Mouse (Mus musculus) MEL (cell line): ENCODE results near the gene Crhr2. TPM values are rescaled to one million over a fixed set of nuclear protein-coding genes. Genes with fewer than 3 reads are reported as not detected.

Experiments used
- DNase-seq: peaks from one replicate; pipeline ENCODE4 v3.0.0; 2011; ENCODE audit warnings: low read depth, low spot score
- H3K27ac ChIP-seq: 2 replicates; pipeline ENCODE4 v1.5.1; 2012; ENCODE audit warnings: low read depth, mild to moderate bottlenecking, control low read depth, low read length, moderate library complexity; ENCODE audit not compliant: control insufficient read depth
- H3K27me3 ChIP-seq, 2 experiments: fragments of 150-350 bp in 1 of 2; sonication (generic) in 1 of 2; 2 replicates each; pipeline ENCODE4 v1.6.1; 2012; ENCODE audit warnings: low read length in 2 of 2, mild to moderate bottlenecking in 2 of 2, improper control_type of control experiment in 1 of 2, moderate library complexity in 1 of 2; ENCODE audit not compliant: insufficient read depth in 2 of 2, control insufficient read depth in 1 of 2
- H3K36me3 ChIP-seq, 2 experiments: 2 replicates each; pipeline ENCODE4 v1.6.1; 2012 to 2014; ENCODE audit warnings: low read length in 2 of 2, improper control_type of control experiment in 1 of 2, inconsistent platforms in 1 of 2, mild to moderate bottlenecking in 1 of 2; ENCODE audit not compliant: insufficient read depth in 2 of 2, control insufficient read depth in 1 of 2
- H3K4me1 ChIP-seq, 2 experiments: fragments of 150-350 bp in 1 of 2; sonication (generic) in 1 of 2; 2 replicates each; pipeline ENCODE4 v1.6.1; 2012; ENCODE audit warnings: low read length in 2 of 2, improper control_type of control experiment in 1 of 2, mild to moderate bottlenecking in 1 of 2; ENCODE audit not compliant: insufficient read depth in 2 of 2, control insufficient read depth in 1 of 2
- H3K4me3 ChIP-seq, 2 experiments: fragments of 150-350 bp in 1 of 2; sonication (generic) in 1 of 2; 2 replicates each; pipeline ENCODE4 v1.5.1; 2012; ENCODE audit warnings: low read depth in 2 of 2, low read length in 2 of 2, mild to moderate bottlenecking in 2 of 2, moderate library complexity in 2 of 2, control low read depth in 1 of 2, improper control_type of control experiment in 1 of 2; ENCODE audit not compliant: control insufficient read depth in 1 of 2, insufficient read depth in 1 of 2
- H3K79me2 ChIP-seq: 2 replicates; pipeline ENCODE4 v1.6.1; 2012; ENCODE audit warnings: mild to moderate bottlenecking, low read length, moderate library complexity; ENCODE audit not compliant: control insufficient read depth, poor library complexity, insufficient read depth
- H3K9ac ChIP-seq: 2 replicates; pipeline ENCODE4 v1.6.1; 2012; ENCODE audit warnings: low read depth, mild to moderate bottlenecking, control low read depth, low read length, moderate library complexity; ENCODE audit not compliant: control insufficient read depth, poor library complexity, severe bottlenecking
- H3K9me3 ChIP-seq: fragments of 150-350 bp; sonication (generic); replicated peaks from 2 replicates; pipeline ENCODE4 v1.6.1; 2012; ENCODE audit warnings: mild to moderate bottlenecking, low read length, improper control_type of control experiment, moderate library complexity; ENCODE audit not compliant: insufficient read depth
- CTCF ChIP-seq, 3 experiments: IDR thresholded peaks in 2 of 3; conservative IDR thresholded peaks in 1 of 3; 2 replicates each; pipeline ENCODE4 v1.5.1; 2011 to 2012; ENCODE audit warnings: low read length in 3 of 3, low read depth in 2 of 3, mild to moderate bottlenecking in 2 of 3, improper control_type of control experiment in 1 of 3, inconsistent platforms in 1 of 3, mixed read lengths in 1 of 3, moderate library complexity in 1 of 3; ENCODE audit not compliant: control insufficient read depth in 1 of 3, insufficient read depth in 1 of 3, poor library complexity in 1 of 3, severe bottlenecking in 1 of 3
- E2F4 ChIP-seq: IDR thresholded peaks from 2 replicates; pipeline ENCODE4 v1.6.1; 2011; ENCODE audit warnings: low read depth, low read length, improper control_type of control experiment, borderline replicate concordance
- ELF1 ChIP-seq: IDR thresholded peaks from 2 replicates; pipeline ENCODE4 v1.6.1; 2014; ENCODE audit warnings: low read depth, mild to moderate bottlenecking, inconsistent platforms, low read length, improper control_type of control experiment, moderate library complexity
- EP300 ChIP-seq, 2 experiments: IDR thresholded peaks; 2 replicates each; pipeline ENCODE4 v1.6.1; 2011; ENCODE audit warnings: improper control_type of control experiment in 2 of 2, low read length in 2 of 2, low read depth in 1 of 2, mild to moderate bottlenecking in 1 of 2
- ETS1 ChIP-seq: IDR thresholded peaks from 2 replicates; pipeline ENCODE4 v1.6.1; 2012; ENCODE audit warnings: low read depth, mild to moderate bottlenecking, inconsistent platforms, low read length, improper control_type of control experiment, moderate library complexity
- GABPA ChIP-seq: IDR thresholded peaks from 2 replicates; pipeline ENCODE4 v1.6.1; 2012; ENCODE audit warnings: low read depth, mild to moderate bottlenecking, inconsistent platforms, low read length, improper control_type of control experiment, moderate library complexity
- GATA1 ChIP-seq: IDR thresholded peaks from 2 replicates; pipeline ENCODE4 v1.6.1; 2011; ENCODE audit warnings: low read depth, low read length, improper control_type of control experiment
- HCFC1 ChIP-seq: IDR thresholded peaks from 2 replicates; pipeline ENCODE4 v1.6.1; 2012; ENCODE audit warnings: low read depth, mild to moderate bottlenecking, inconsistent platforms, low read length, improper control_type of control experiment, moderate library complexity
- KAT2A ChIP-seq: conservative IDR thresholded peaks from 2 replicates; pipeline ENCODE4 v1.6.1; 2012; ENCODE audit warnings: low read depth, low read length, improper control_type of control experiment, inconsistent platforms
- MAFK ChIP-seq: IDR thresholded peaks from 2 replicates; pipeline ENCODE4 v1.6.1; 2011; ENCODE audit warnings: low read depth, mild to moderate bottlenecking, low read length, improper control_type of control experiment, borderline replicate concordance
- MAX ChIP-seq: IDR thresholded peaks from 2 replicates; pipeline ENCODE4 v1.6.1; 2011; ENCODE audit warnings: low read length, improper control_type of control experiment
- MEF2A ChIP-seq: IDR thresholded peaks from 2 replicates; pipeline ENCODE4 v1.6.1; 2014; ENCODE audit warnings: low read depth, mild to moderate bottlenecking, inconsistent platforms, low read length, improper control_type of control experiment; ENCODE audit not compliant: poor library complexity, insufficient replicate concordance, severe bottlenecking; ENCODE audit errors: extremely low read depth
- MXI1 ChIP-seq: IDR thresholded peaks from 2 replicates; pipeline ENCODE4 v1.6.1; 2011; ENCODE audit warnings: mild to moderate bottlenecking, low read depth, low read length, improper control_type of control experiment
- MYC ChIP-seq: IDR thresholded peaks from 2 replicates; pipeline ENCODE4 v1.6.1; 2011; ENCODE audit warnings: low read depth, mild to moderate bottlenecking, low read length, improper control_type of control experiment, moderate library complexity
- NELFE ChIP-seq: IDR thresholded peaks from 2 replicates; pipeline ENCODE4 v1.6.1; 2011; ENCODE audit warnings: low read depth, low read length, improper control_type of control experiment
- NRF1 ChIP-seq: IDR thresholded peaks from 2 replicates; pipeline ENCODE4 v1.6.1; 2014; ENCODE audit warnings: low read depth, mild to moderate bottlenecking, inconsistent platforms, low read length, improper control_type of control experiment, moderate library complexity; ENCODE audit not compliant: poor library complexity, insufficient read depth, severe bottlenecking
- POLR2A ChIP-seq, 2 experiments: IDR thresholded peaks; 2 replicates each; pipeline ENCODE4 v1.6.1; 2011 to 2012; ENCODE audit warnings: low read length in 2 of 2, mild to moderate bottlenecking in 2 of 2, control low read depth in 1 of 2, improper control_type of control experiment in 1 of 2, low read depth in 1 of 2, moderate library complexity in 1 of 2; ENCODE audit not compliant: control insufficient read depth in 1 of 2, insufficient read depth in 1 of 2, poor library complexity in 1 of 2
- POLR2AphosphoS2 ChIP-seq: IDR thresholded peaks from 2 replicates; pipeline ENCODE4 v1.6.1; 2011; ENCODE audit warnings: low read length, improper control_type of control experiment
- POLR2AphosphoS5 ChIP-seq: IDR thresholded peaks from 2 replicates; pipeline ENCODE4 v1.6.1; 2012; ENCODE audit warnings: low read depth, borderline replicate concordance, mild to moderate bottlenecking, inconsistent platforms, low read length, moderate library complexity, mixed read lengths
- RAD21 ChIP-seq: IDR thresholded peaks from 2 replicates; pipeline ENCODE4 v1.6.1; 2011; ENCODE audit warnings: mild to moderate bottlenecking, low read depth, low read length, improper control_type of control experiment
- SMC3 ChIP-seq: IDR thresholded peaks from 2 replicates; pipeline ENCODE4 v1.6.1; 2011; ENCODE audit warnings: low read depth, low read length, improper control_type of control experiment
- TBP ChIP-seq: IDR thresholded peaks from 2 replicates; pipeline ENCODE4 v1.8.0; 2011; ENCODE audit warnings: low read depth, low read length, improper control_type of control experiment
- TCF12 ChIP-seq: IDR thresholded peaks from 2 replicates; pipeline ENCODE4 v1.6.1; 2014; ENCODE audit warnings: low read depth, mild to moderate bottlenecking, inconsistent platforms, low read length, improper control_type of control experiment, moderate library complexity
- USF1 ChIP-seq: IDR thresholded peaks from 2 replicates; pipeline ENCODE4 v1.6.1; 2014; ENCODE audit warnings: low read depth, mild to moderate bottlenecking, inconsistent platforms, low read length, improper control_type of control experiment, moderate library complexity
- USF2 ChIP-seq, 2 experiments: IDR thresholded peaks; 2 replicates each; pipeline ENCODE4 v1.6.1; 2011 to 2012; ENCODE audit warnings: improper control_type of control experiment in 2 of 2, low read length in 2 of 2, borderline replicate concordance in 1 of 2, inconsistent platforms in 1 of 2, low read depth in 1 of 2, mild to moderate bottlenecking in 1 of 2; ENCODE audit not compliant: insufficient read depth in 1 of 2
- ZKSCAN1 ChIP-seq: IDR thresholded peaks from 2 replicates; pipeline ENCODE4 v1.6.1; 2012; ENCODE audit warnings: low read depth, mild to moderate bottlenecking, inconsistent platforms, low read length, improper control_type of control experiment, moderate library complexity
- ZNF384 ChIP-seq: IDR thresholded peaks from 2 replicates; pipeline ENCODE4 v1.6.1; 2012; ENCODE audit warnings: low read depth, mild to moderate bottlenecking, inconsistent platforms, low read length, improper control_type of control experiment
- polyA plus RNA-seq, 2 experiments: library from polyadenylated mRNA; stranded (reverse) in 1 of 2; unstranded in 1 of 2; fragments of >175 nt in 1 of 2; fragments of >200 nt in 1 of 2; gene quantifications; 2 replicates each; pipeline versions ENCODE4 v1.2.1 to v1.2.4; 2012; ENCODE audit warnings: low replicate concordance in 2 of 2, low read depth in 1 of 2; ENCODE audit not compliant: insufficient read length in 2 of 2, insufficient read depth in 1 of 2, missing spikeins in 1 of 2
- total RNA-seq: library from RNA; depleted of rRNA; stranded (reverse); fragments of 300-350 nt; gene quantifications from 2 replicates; pipeline ENCODE4 v1.2.3, GENCODE M21; 2012

The Crhr2 gene
- total and polyA plus RNA-seq, 3 experiments, result not detected

GRCm38 (mm10) chr6:55145285-55145684 is 12.5 kb upstream of the Crhr2 start:
- H3K27me3 ChIP-seq, result peaks cover 0 to 2% of the 10 kb centered on the region in 2 experiments; a peak in 1 of 4 replicates
- TF ChIP-seq E2F4 (no peak), RAD21 (no peak), NRF1 (no peak), GATA1 (no peak), MAFK (no peak), ETS1 (no peak), ZNF384 (no peak), TBP (no peak), MYC (no peak), HCFC1 (no peak), TCF12 (no peak), SMC3 (no peak), MAX (no peak), NELFE (no peak), USF1 (no peak)
- H3K36me3 ChIP-seq, result no peaks in the 10 kb centered on the region
- no peaks in the 10 kb centered on the region for H3K9me3 ChIP-seq
- H3K4me1 ChIP-seq, result no peaks in the 10 kb centered on the region
- no peak overlapping the region for H3K4me3 ChIP-seq
- no peak overlapping the region for H3K9ac ChIP-seq
- H3K79me2 ChIP-seq, result no peaks in the 10 kb centered on the region
- H3K27ac ChIP-seq, result no peak overlapping the region
- DNase-seq, result no peak

DNA sequence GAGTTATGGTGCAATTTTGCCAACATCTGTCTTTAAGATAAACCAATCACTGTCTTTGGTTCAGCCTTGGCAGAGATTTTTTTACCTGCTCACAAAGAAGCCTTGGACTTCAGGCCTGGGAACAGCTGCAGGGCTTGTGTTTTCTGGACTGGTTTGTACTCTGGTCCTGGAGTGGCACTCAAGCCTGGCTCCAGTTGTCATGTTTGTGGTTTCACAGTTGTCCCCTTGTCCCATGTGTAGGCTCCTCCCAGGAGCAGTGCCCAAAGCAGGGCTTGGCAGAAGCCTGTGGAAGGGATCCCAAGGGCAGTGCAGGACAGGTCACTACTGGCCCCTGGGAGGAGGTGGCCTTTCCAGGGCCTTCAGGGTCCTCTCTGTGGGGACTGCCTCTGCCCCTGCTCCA is 5.5 kb upstream of the Crhr2 start:
- TF ChIP-seq POLR2AphosphoS2 (no peak), MXI1 (no peak), ZNF384 (no peak), ELF1 (no peak), EP300 (IDR thresholded peaks at IDR 0.05; ENCODE audit: low read depth in 1 of 2, low read length in 2 of 2) (no peak), GATA1 (no peak), TBP (no peak), POLR2A (IDR thresholded peaks at IDR 0.05; ENCODE audit: control insufficient read depth in 1 of 2, insufficient read depth in 1 of 2, low read depth in 1 of 2, low read length in 2 of 2, poor library complexity in 1 of 2) (no peak), CTCF (IDR thresholded peaks at IDR 0.05 in 2 of 3, conservative IDR thresholded peaks at IDR 0.05 in 1 of 3; ENCODE audit: control insufficient read depth in 1 of 3, insufficient read depth in 1 of 3, low read depth in 2 of 3, low read length in 3 of 3, poor library complexity in 1 of 3, severe bottlenecking in 1 of 3) (no peak), ZKSCAN1 (no peak), KAT2A (no peak), NELFE (no peak), NRF1 (no peak), GABPA (no peak), USF2 (IDR thresholded peaks at IDR 0.05; ENCODE audit: borderline replicate concordance in 1 of 2, insufficient read depth in 1 of 2, low read depth in 1 of 2, low read length in 2 of 2) (no peak), RAD21 (no peak), SMC3 (no peak), POLR2AphosphoS5 (no peak), MEF2A (no peak)
- no peak for DNase-seq

More for the DNA sequence above, 5.5 kb upstream of the Crhr2 start:
- Histone ChIP-seq H3K27ac (no peak overlapping the region), H3K4me3 (no peak overlapping the region), H3K4me1 (no peaks in the 10 kb centered on the region), H3K9me3 (no peaks in the 10 kb centered on the region), H3K36me3 (no peaks in the 10 kb centered on the region), H3K27me3 (no peaks in the 10 kb centered on the region), H3K79me2 (no peaks in the 10 kb centered on the region), H3K9ac (no peak overlapping the region)
